Mouse (Mus musculus) left cerebral cortex, postnatal 10 days (tissue): ENCODE measurements around the gene Sema4c. TPM values are rescaled to one million over a fixed set of nuclear protein-coding genes. Genes with fewer than 3 reads are reported as not detected.

Experiments
- DNase-seq, 2 experiments: peaks; one replicate each; pipeline ENCODE4 v3.0.0; 2021 to 2022; ENCODE audit warnings: low spot score in 2 of 2, mixed read lengths in 1 of 2; ENCODE audit errors: extremely low spot score in 1 of 2
- intact Hi-C: fragments of 180-260 bp; cut with DNase I; formaldehyde crosslinking; loops from one replicate; pipeline ENCODE4 v1.15.1; 2025
- total RNA-seq, 2 experiments: library from RNA; stranded (reverse); gene quantifications; 2 replicates each; pipeline ENCODE4 v1.2.3; 2021

Sema4c gene
- total RNA-seq, 2 experiments from 2014 or later: 20.9 to 27.4 TPM

DNA sequence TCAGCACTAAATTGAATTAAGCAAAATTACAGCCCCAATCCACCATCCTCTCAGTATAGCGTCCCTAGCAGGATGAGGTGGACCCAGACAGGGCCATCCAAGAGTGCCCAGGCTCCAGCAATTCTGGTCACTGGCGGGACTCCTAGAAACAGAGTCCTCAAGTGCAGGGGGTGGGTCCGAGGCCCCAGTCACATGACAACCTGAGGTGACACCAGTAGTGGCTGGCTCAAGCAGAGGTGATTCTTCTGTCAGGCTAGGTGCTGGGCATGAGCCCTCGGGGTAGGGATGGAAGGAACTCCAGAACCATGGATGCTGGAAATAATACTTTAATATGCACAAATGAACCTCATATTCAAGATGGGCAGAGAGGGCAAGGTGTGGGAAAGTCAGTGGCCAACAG is 4.2 kb upstream of the Sema4c start:
- DNase-seq: no peak
- intact Hi-C loops: no loop called here

DNA sequence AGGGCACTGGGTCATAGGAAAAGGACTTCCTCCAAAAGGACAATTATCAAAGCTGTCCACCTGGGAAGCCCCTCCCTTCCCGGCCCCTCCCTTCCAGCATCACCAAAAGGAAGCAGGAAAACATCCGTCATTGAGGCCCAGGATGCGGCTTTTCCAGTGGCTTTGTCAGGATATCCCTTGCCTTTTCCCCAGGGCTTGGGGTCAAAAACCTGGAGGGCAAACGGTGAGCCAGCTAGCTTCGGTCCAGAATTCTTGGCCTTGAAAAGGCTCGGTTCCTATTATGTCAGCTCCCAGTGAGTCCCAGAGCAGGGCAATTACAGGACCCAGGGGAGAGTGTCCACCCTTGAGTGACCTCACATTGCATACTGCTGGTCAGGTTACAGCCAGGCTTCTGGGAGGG is 2.8 kb upstream of the Sema4c start:
- no peak for DNase-seq
- intact Hi-C loops: no loop called here

DNA sequence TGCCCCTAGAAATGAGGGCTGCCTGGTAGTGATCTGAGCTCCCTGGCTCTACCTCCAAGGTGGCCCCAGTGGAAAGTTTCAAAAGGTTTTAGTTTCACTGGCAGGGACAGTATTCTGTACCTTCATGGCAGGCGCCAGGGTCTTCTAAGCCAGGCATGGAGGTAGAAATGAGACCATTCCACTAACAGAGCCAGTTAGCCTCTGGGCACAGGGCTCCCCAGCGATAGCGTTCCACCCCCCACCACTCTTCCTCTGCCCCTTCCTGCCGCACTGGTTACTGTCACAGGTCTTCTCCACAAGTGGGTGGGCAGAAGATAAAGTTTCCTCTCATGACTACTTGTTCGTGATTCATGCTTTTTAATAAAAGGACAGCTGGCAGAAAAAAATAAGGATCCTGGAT is 1.7 kb upstream of the Sema4c start:
- no peak for DNase-seq

DNA sequence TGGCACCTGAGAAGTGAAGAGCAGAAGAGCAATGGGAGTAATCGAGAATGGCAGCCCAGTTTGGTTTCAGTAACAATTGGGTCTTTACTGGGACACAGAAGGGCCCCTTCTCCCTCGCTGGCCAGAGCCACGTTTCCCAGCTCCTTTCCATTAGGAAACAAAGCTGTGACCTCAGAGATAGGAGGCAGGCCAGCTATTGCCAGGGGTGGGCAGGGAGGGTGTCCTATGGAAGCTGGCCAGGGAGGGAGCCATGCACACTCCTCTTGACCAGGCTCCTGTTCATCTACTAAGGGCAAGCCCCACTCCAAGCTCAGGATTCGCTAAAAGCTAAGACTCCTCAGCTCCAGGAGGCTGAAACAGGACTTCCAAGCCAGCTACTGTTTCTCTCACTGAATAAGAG is 1.1 kb upstream of the Sema4c start:
- intact Hi-C loops: loop anchor here (5.0 kb wide), 2 partner anchors 58 to 78 kb away; no protein-coding TSS in a partner anchor
- no peak for DNase-seq

More for the DNA sequence above, 1.7 kb upstream of the Sema4c start:
- intact Hi-C loops: loop anchor here (5.0 kb wide), 2 partner anchors 57 to 77 kb away; no protein-coding TSS in a partner anchor

DNA sequence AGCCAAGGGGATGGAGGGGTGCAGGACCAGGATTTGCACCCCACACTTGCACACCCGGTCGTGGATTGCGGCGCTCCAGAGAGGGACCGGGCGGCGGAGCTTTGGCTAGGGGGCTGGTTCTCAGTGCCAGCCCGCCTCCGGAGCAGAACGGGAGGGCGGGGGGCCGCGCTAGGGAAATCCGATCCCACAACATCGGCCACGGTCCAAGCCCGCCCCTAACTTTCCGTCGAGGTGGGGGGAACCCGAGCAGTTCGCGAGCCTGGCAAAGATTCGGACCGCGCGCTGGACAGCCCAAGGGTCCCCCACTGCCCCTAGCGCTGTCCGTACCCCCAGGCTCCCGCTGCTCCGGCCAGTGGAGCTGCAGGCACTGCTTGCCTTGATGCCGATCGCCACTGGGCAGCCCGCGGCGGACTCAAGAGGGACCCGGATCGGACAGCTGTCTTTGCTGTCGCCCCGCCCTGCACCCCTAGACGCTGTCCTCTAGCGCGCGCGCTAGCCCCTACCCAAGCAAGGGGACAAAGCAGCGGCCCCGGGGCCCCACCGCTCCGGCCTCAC is 615 bp downstream of the Sema4c start:
- intact Hi-C loops: loop anchor here (5.0 kb wide), 2 partner anchors 60 to 80 kb away; no protein-coding TSS in a partner anchor

DNA sequence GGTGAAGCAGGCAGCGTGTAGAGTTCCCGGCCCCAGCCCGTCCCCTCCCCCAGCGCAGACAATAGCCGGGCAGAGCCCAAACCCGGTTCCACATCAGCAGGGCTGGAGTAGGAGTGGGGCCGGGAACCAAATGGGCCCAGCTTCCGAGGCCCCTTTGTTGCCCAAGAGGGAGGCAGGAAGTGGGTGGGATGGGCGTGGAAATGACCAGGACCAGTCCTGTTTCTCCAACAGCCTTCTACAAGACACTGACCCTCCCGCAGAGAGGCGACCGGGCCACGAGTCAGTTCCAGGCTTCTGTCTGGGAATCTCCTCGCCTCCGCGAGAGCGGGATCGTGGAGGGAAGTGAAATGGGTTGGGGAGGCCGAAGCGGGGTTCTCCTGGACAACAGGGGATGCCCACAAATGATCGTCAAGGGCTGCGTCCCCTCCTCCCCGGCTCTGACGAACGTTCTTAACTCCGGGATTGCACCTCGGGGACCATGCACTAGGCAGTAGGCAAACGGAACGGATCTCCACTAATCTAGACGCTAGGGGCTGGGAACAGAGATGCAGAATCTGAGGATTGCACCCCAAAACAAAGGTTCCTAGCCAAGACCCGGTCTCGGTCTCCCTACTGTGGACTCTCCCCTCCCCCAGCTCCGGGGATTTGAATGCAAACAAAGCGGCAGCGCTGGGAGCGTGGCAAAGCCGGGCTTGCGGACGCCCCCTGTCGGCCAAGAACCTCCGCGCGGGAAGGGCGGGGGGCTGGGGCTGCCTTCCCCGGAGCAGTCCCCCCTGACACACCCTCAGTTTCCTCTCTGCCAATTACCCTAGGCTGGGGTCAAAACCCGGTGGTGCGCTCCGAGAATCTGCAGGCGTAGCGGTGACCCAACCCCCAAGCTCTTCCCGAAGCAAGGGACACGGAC is 1.3 kb downstream of the Sema4c start:
- peak; percentile 91 to 96 for DNase-seq
- intact Hi-C loops: loop anchor here (5.0 kb wide), 2 partner anchors 60 to 80 kb away; no protein-coding TSS in a partner anchor

More for the DNA sequence above, 615 bp downstream of the Sema4c start:
- DNase-seq: peak; percentile 70 to 94

DNA sequence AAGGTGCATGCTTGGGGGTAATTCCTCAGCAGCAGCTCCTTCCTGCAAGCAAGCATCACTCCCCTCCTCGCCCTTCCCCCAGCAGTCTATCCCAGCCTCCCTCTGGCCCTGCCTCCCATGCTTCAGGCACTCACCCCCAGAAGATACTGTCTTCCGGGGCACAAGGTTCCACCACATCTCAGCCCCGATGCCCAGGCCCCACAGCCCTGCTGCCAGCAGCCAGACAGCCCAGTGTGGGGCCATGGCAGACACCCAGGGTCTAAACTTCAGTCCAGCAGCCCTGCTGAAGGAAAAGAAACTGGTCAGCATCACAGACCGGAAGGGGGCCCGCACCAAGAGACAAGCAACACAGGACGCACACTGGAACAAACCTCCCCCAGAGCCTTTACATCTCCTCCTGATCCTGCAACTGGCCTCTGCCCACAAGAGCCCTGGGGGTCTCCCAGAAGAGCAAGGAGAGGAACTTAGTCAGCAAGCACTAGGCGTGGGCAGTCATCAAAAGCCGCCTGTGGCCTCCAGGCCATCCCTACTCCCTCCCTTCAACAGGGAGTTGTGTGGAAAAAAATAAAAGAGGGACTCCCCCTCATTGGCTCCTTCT is 2.3 kb downstream of the Sema4c start:
- DNase-seq: peak in 1 of 2 experiments; percentile 63
- intact Hi-C loops: loop anchor here (5.0 kb wide), 2 partner anchors 61 to 81 kb away; no protein-coding TSS in a partner anchor

DNA sequence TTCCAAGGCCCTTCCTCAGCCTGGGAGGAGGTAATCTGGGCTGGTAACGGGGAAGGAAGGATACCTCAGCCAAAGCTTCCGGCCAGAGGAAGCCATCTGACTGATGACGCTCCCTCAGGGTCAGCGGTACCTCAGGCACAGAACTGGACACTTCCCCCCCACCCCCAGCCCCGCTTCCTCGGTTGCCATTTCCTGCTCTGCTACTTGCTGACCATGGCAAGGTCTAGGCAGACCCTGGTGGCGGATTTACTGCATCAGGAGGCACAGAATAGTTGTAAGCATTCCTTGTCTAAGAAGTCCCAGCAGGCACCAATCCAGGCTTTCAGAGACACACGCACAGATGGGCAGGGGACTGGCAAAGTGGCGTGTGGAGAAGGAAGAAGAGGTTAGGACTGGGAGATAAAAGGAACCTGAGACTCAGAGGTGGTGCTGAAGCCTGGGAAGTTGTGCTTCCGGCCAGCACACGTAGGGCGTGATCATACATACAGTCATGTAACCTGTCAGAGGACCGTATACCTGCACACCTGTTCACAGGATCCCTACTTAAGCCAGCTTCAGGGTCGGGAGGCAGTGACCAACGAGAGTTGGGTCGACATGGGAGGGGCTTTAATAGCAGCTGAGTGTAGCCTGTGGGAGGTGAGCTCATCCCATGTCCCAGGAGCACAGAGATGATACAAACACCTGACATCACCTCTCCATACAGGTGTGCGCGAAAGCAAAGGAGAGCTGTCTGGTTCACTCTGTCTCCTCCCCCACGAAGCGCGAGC is 3.3 kb downstream of the Sema4c start:
- DNase-seq: no peak
- intact Hi-C loops: loop anchor here (5.0 kb wide), 2 partner anchors 62 to 82 kb away; no protein-coding TSS in a partner anchor

DNA sequence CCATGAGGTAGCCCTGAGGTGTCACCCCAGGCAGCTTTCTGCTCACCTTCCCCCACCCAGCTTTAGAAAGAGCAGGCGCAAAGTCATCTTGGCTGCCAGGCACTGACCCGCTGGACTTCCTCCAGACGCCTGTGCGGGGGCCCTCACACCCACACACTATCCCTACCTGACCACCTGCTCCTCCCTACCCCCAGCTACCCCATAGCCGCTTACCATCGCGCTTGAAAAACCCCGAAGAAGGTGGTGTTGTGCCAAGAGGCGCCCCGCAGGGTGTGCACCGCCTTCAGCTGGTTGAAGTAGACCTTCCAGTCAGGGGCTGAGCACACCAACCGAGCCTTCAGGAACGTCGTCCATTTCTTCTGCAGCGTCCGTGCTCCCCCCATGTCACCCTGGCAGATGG is 5.6 kb downstream of the Sema4c start:
- intact Hi-C loops: no loop called here

DNA sequence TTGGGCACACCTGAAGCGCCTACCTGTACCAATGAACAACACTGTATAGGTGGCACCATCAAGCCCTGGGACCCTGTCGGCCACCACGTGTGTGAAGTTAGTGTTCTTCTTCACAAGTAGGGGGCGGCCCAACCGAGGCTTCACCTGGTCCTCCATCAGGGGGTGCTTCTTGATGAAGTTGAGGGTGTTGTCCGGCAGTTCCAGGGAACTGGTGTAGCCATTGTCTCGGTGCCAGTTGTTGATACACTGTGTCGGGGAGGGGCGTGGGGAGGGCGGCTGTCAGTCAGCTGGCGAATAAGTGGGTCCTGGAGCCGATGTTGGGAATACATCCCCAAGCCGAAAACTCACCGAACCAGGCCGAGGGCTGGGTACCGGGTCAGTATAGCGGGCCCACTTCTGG is 6.2 kb downstream of the Sema4c start:
- DNase-seq: no peak
- intact Hi-C loops: no loop called here

More for the DNA sequence above, 5.6 kb downstream of the Sema4c start:
- no peak for DNase-seq

DNA sequence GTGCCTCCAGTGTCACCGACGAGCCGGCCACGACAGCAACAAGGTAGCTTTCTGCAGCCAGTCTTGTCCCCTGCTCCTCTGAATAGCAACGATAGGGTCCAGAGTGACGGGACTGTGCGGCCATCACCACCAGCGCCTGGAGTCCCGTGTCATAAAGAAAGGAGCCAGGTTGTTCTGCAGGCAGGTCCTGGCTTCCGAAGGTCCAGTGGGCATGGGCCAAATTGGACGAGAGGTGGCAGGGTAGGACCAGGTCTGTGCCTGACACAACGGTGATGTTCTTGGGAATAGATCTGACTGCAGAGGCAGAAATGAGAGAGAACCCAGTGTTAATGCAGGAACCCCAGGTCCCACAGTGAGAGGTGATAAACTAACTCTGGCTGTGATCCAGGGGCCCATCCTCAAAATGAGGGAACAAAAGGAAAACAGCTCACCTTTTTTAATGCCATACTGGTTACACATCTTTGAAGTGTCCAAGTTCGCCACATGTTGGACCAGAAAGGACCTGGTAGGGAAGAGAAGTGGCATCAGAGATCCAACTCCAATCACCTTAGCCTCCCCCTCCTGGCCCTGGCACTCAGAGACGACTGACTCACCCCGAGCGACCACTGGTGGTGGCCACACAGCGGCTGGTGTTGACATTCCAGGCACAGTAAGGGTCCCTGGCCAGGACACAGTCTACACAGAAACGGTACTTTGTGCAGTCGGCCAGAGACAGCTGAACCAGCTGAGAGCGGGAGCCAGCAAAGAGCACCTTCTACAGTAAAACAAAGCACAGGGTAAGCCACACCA is 7.9 kb downstream of the Sema4c start:
- intact Hi-C loops: no loop called here
- DNase-seq: no peak

DNA sequence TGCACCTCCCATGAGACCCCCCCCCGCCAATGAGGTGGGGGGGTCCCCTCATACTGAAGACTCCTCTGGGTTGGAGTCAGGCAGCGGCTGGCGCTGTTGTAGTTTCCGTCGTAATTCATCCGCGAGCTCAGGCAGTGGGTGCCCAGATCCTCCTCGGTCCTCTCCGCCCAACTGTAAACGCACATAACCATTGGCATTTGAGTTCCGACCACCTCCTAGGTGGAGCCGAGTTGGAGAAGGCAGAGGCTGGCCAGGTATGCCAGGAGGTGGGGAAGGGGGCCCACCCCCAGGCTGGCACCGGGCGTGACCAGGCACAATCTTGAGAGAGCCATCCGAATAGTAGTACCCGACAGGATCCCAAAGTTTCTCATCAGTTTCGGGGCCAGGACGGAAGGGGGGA is 8.7 kb downstream of the Sema4c start:
- intact Hi-C loops: no loop called here
- DNase-seq: no peak

DNA sequence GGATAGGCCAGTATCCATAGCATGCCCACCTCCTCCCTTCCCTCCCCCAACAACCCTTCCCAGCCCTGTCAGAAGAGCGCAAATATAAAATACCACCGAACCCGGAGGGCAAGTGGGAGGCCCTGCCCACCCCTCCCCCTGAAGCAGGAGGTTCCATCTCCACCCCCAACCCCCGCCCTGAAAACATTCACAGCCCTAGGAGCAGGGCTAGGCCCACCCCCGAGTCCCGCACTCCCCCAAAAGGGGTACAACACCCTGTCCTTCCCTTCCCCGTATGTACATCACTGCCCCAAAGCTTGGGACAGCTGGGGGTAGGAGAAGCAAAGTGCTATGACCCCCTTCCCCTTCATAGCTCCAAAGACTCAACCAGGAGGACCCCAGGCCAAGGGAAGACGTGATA is 9.4 kb downstream of the Sema4c start:
- intact Hi-C loops: no loop called here
- DNase-seq: peak in 1 of 2 experiments; percentile 26

DNA sequence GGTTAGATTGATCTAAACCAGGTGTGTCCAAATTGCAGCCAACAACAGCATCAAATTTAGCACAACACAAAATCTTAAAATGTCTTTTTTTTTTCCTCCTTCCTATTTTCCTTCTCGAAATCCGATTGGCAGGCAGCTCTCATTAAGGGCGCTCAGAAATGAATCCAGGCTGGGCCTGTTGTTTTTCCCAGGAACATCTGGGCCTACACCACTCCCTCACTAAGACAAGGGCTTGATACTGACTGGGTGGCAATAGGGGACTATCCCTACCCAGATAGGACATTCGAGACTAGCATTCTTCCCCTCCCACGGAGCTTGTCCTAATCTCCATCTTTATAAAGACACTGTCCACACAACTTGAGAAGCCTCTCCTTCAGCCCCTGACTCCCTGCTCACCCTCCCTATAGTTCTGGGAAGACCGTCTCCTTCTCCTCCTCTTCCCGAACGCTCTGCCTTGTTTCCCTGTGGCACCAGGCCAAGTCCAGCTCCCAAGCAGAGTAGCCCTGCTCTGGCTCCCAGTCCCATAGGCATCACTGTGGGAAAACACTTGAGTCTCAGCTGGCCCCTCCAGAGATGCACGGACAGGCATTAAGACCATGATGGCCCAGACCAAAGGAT is 10.1 kb downstream of the Sema4c start:
- intact Hi-C loops: loop anchor here (1.0 kb wide), 1 partner anchor 136 kb away; no protein-coding TSS in a partner anchor
- peak in 1 of 2 experiments; percentile 80 for DNase-seq

DNA sequence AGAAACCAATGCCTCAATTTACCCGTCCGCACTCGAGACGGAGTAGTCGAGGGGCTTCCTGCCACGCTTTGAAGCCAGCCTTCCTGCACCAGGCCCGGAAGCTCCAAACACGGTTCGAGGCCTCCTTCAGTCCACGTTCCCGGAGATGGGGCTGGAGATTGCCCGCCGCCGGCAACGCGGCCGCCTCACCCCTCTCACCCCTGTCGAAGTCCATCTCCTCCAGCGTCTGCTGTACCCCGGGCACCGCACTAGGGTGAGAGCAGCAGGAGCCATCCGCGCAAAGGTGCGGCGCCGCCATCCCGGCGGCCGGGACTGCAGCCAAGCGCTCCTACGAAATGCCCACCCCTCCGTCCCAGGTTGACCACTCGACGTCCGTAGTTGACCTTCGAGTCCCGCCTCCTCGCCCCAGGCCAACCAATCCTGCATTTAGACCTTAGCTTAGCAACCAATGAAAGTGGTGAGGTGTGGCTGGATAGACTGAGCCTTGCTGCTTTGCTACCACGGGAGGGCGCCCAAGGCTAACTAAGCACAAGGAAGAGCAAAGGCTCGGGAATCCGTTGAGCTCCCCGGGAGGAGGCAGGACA is 11.2 kb downstream of the Sema4c start, which contains the start of gene Ankrd39:
Gene Ankrd39, minus strand, starts transcription at position 558 of the 584 bp plus-strand sequence.
- peak; percentile 98 for DNase-seq
- intact Hi-C loops: loop anchor here (1.0 kb wide), 1 partner anchor 137 kb away; no protein-coding TSS in a partner anchor

DNA sequence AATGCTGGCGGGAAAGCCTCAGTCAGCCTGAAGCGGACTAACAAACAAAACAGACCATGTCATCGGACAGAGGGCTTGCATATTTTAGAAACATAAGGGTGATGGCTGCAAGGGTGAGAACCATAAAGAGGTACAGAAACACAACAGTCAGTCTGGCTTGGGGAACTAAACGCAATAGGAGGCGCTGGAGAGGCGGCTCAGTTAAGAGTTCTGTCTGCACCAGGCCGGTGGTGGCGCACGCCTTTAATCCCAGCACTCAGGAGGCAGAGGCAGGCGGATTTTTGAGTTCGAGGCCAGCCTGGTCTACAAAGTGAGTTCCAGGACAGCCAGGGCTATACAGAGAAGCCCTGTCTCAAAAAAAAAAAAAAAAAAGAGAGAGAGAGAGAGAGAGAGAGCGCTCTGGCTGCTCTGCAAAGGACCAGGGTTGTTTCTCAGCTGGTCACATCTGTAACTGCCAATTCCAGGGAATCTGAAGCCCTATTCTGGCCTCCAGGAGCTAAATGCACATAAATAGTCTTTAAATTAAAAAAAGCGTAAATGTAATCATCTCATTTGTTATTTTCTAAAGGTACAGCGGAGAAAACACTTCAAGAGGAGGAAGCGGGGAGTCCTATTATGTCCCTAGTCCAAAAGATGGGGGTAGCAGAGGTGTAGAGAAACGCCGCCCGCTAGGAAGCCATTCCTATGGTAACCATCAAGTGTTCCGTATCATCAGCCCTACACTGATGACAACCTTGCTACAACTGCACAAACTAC is 12.1 kb downstream of the Sema4c start:
- DNase-seq: peak in 1 of 2 experiments; percentile 45
- intact Hi-C loops: no loop called here
